Mouse (Mus musculus): ENCODE measurements around the gene Lrrc7. TPM values are rescaled to one million over a fixed set of nuclear protein-coding genes. Genes with fewer than 3 reads are reported as not detected.

The Lrrc7 gene
- total and polyA plus RNA-seq, 3 experiments, result 0.07 TPM; not detected in 2

DNA sequence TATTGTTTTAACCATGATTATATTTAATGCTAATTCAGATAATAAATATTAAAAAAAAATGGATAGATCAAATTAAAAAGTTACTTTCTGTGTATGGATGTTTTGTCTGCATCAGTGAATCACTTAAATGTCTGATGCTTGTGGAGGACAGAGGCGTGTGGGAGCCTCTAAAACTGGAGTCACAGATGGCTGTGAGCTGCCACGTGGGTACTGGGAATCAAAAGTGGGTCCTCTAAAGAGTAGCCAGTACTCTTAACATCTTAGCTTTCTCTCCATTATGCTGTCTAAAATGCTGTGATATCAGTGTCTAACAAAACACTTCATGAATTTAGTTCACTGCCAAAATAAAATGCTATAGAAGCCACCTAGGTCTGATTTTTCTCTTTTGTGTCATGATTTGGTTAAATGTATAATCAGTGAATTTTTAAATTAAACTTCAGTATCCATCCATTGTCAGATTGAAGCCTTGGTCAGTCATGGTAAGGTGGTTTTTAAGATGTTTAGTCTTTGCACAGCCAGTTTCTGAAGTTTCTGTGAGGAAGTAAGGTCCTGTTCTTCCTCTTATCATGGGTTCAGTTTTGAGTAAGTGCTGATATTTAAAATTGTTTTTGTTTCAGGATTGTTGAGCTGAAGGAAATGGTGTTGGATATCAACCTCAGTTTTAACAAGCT lies 501.3 kb downstream of the Lrrc7 start (continued):
- TF ChIP-seq RCOR1 (conservative IDR thresholded peaks at IDR 0.05; ENCODE audit: low read depth, low read length) (peak; percentile 70; the same call in 1 of the 2 replicates), SMC3 (IDR thresholded peaks at IDR 0.05; ENCODE audit: low read depth, low read length) (no peak), CTCF (conservative IDR thresholded peaks at IDR 0.05 in 1 of 2, IDR thresholded peaks at IDR 0.05 in 1 of 2; ENCODE audit: low read depth in 2 of 2, low read length in 2 of 2) (no peak), NRF1 (IDR thresholded peaks at IDR 0.05; ENCODE audit: low read depth, low read length) (no peak), MXI1 (IDR thresholded peaks at IDR 0.05; ENCODE audit: low read depth, low read length) (peak; percentile 71; the same call in 1 of the 2 replicates), ZC3H11A (IDR thresholded peaks at IDR 0.05; ENCODE audit: low read depth, low read length) (no peak), PAX5 (IDR thresholded peaks at IDR 0.05; ENCODE audit: low read length) (no peak), MAZ (IDR thresholded peaks at IDR 0.05; ENCODE audit: low read depth, low read length) (no peak), POLR2AphosphoS2 (IDR thresholded peaks at IDR 0.05; ENCODE audit: low read depth, low read length) (no peak), JUND (conservative IDR thresholded peaks at IDR 0.05; ENCODE audit: low read depth, low read length) (peak; percentile 98), POLR2A (IDR thresholded peaks at IDR 0.05; ENCODE audit: low read depth, low read length) (no peak), KAT2A (IDR thresholded peaks at IDR 0.05; ENCODE audit: insufficient replicate concordance, low read length) (no peak)

DNA sequence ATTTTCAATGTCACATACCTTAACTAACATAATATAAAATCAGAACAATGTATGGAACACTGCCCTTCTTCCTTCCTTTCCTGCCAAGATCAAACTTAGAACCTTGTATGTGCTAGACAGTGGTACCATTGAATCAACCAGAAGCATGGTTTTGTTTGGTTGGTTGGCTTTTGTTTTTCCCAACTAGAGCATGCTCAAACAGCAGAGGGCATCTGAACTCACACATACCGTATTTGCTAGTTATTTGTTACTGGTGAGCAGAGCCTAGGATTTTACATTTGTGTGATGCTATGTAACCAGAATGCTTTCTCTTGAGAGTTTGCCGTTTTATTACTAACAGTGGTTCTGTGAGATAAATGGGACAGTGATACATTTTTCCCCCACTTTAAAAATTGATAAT lies 512.5 kb downstream of the Lrrc7 start:
- no peak overlapping the region for H3K27ac ChIP-seq (ENCODE audit: insufficient read depth, low read depth)
- no peak overlapping the region for H3K4me3 ChIP-seq (replicated peaks in 1 of 3; ENCODE audit: low read depth in 2 of 3, low read length in 2 of 3, poor library complexity in 1 of 3)
- no peak for DNase-seq (ENCODE audit: extremely low read depth)
- TF ChIP-seq MAX (IDR thresholded peaks at IDR 0.05; ENCODE audit: low read length) (no peak), CTCF (conservative IDR thresholded peaks at IDR 0.05 in 1 of 2, IDR thresholded peaks at IDR 0.05 in 1 of 2; ENCODE audit: low read depth in 2 of 2, low read length in 2 of 2) (peak in 1 of 2 experiments; percentile 40; a peak in 2 of 4 replicates), SMC3 (IDR thresholded peaks at IDR 0.05; ENCODE audit: low read depth, low read length) (peak; percentile 42), RAD21 (IDR thresholded peaks at IDR 0.05; ENCODE audit: low read depth, low read length) (peak; percentile 16)
- dilution Hi-C loops (cut with MboI; ENCODE audit: extremely low pct_ligation_motif_present, extremely low pct_unique_long_range_greater_than_20kb, low sequenced_read_pairs), result no loop called here
- H3K9me3 ChIP-seq (replicated peaks; ENCODE audit: low read length), result no peaks in the 10 kb centered on the region
- peaks cover 30 to 74% of the 10 kb centered on the region in 2 experiments for H3K36me3 ChIP-seq (replicated peaks in 1 of 2; ENCODE audit: control insufficient read depth in 1 of 2, insufficient read depth in 1 of 2, low read length in 1 of 2)
- peaks cover 5% of the 10 kb centered on the region; the same call in 1 of the 2 replicates for H3K79me2 ChIP-seq (replicated peaks; ENCODE audit: control insufficient read depth, extremely low read depth, insufficient read depth, poor library complexity, severe bottlenecking)
- in situ Hi-C loops (cut with MboI; ENCODE audit: low pct_ligation_motif_present, low pct_unique_long_range_greater_than_20kb, low sequenced_read_pairs), result no loop called here
- H3K9ac ChIP-seq (ENCODE audit: insufficient read depth, low read depth), result no peak overlapping the region
- H3K27me3 ChIP-seq (replicated peaks), result no peaks in the 10 kb centered on the region
- no peak overlapping the region for H3K4me2 ChIP-seq (ENCODE audit: insufficient read depth, low read depth, poor library complexity, severe bottlenecking)
- H3K4me1 ChIP-seq (ENCODE audit: control insufficient read depth in 1 of 2, insufficient read depth in 2 of 2), result peaks cover 0 to 13% of the 10 kb centered on the region in 2 experiments; a peak in 2 of 4 replicates

DNA sequence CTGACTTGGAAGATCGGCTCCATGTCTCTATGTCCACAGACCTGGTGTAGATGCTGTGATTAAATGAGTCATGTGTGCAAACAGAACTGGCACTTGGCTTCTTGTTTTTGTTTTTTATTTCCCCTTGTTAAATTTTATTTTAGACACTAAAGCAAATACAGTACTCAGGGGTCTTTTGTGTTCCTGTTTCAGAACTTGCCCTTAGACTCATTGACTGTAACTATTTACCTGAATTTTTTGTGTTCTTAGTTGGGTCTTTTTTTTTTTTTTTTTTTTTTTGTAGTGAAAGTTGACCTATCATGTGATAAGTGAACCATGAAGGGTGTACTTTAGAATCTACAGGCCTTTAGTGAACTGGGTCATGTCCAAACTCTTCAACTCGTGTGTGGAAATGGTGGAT lies 521.3 kb downstream of the Lrrc7 start:
- H3K9me3 ChIP-seq (replicated peaks; ENCODE audit: low read length), result no peaks in the 10 kb centered on the region
- dilution Hi-C loops (cut with MboI; ENCODE audit: extremely low pct_ligation_motif_present, extremely low pct_unique_long_range_greater_than_20kb, low sequenced_read_pairs), result no loop called here

More for the DNA sequence above, 521.3 kb downstream of the Lrrc7 start:
- Histone ChIP-seq H3K9ac (ENCODE audit: insufficient read depth, low read depth) (no peak overlapping the region), H3K4me2 (ENCODE audit: insufficient read depth, low read depth, poor library complexity, severe bottlenecking) (no peak overlapping the region), H3K79me2 (replicated peaks; ENCODE audit: control insufficient read depth, extremely low read depth, insufficient read depth, poor library complexity, severe bottlenecking) (peaks cover 57% of the 10 kb centered on the region), H3K36me3 (replicated peaks in 1 of 2; ENCODE audit: control insufficient read depth in 1 of 2, insufficient read depth in 1 of 2, low read length in 1 of 2) (peaks cover 0 to 50% of the 10 kb centered on the region in 2 experiments), H3K4me3 (replicated peaks in 1 of 3; ENCODE audit: low read depth in 2 of 3, low read length in 2 of 3, poor library complexity in 1 of 3) (no peak overlapping the region), H3K27ac (ENCODE audit: insufficient read depth, low read depth) (no peak overlapping the region), H3K27me3 (replicated peaks) (no peaks in the 10 kb centered on the region), H3K4me1 (ENCODE audit: control insufficient read depth in 1 of 2, insufficient read depth in 2 of 2) (peaks cover 3 to 44% of the 10 kb centered on the region in 2 experiments)
- TF ChIP-seq PAX5 (IDR thresholded peaks at IDR 0.05; ENCODE audit: low read length), result no peak
- peak; percentile 63; the same call in 1 of the 2 replicates for TF ChIP-seq ZNF384 (IDR thresholded peaks at IDR 0.05; ENCODE audit: low read depth, low read length)
- DNase-seq (ENCODE audit: extremely low read depth), result no peak
- in situ Hi-C loops (cut with MboI; ENCODE audit: low pct_ligation_motif_present, low pct_unique_long_range_greater_than_20kb, low sequenced_read_pairs), result no loop called here

All from CH12.LX (cell line).